Mouse (Mus musculus) heart, embryonic 13.5 days (tissue): ENCODE measurements at regions not wholly inside any gene's neighbourhood (a gene's known extent, or its start where the extent isn't known, plus 50 kb on each side); places are given as distances from the start of the nearest gene placed in this dataset.

Source experiments
- ATAC-seq: fragments of 200-750 bp; cut with Nextera tagmentation; 2 replicates; pipeline ENCODE4 v1.8.0; 2017; ENCODE audit warnings: moderate TSS enrichment; ENCODE audit not compliant: insufficient number of reproducible peaks, low FRiP score, low TSS enrichment; ENCODE audit errors: extremely low read depth
- H3K27ac ChIP-seq: fragments of 300-500 bp; sonication (generic); replicated peaks from 2 replicates; pipeline ENCODE4 v1.5.1; 2015; ENCODE audit warnings: moderate library complexity, mild to moderate bottlenecking, inconsistent platforms
- H3K27me3 ChIP-seq: fragments of 300-500 bp; sonication (generic); replicated peaks from 2 replicates; pipeline ENCODE4 v1.6.1; 2015; ENCODE audit warnings: mild to moderate bottlenecking, inconsistent platforms
- H3K36me3 ChIP-seq: fragments of 300-500 bp; sonication (generic); 2 replicates; pipeline ENCODE4 v1.6.1; 2015; ENCODE audit warnings: mild to moderate bottlenecking, inconsistent platforms
- H3K4me1 ChIP-seq: fragments of 300-500 bp; sonication (generic); 2 replicates; pipeline ENCODE4 v1.6.1; 2015; ENCODE audit warnings: inconsistent platforms
- H3K4me2 ChIP-seq: fragments of 300-500 bp; sonication (generic); 2 replicates; pipeline ENCODE4 v1.6.1; 2015; ENCODE audit warnings: inconsistent platforms, mild to moderate bottlenecking, moderate library complexity
- H3K4me3 ChIP-seq: fragments of 300-500 bp; sonication (generic); 2 replicates; pipeline ENCODE4 v1.5.1; 2015; ENCODE audit warnings: moderate library complexity, mild to moderate bottlenecking, inconsistent platforms
- H3K9ac ChIP-seq: fragments of 300-500 bp; sonication (generic); 2 replicates; pipeline ENCODE4 v1.6.1; 2015; ENCODE audit warnings: inconsistent platforms, mild to moderate bottlenecking, moderate library complexity
- H3K9me3 ChIP-seq: fragments of 300-500 bp; sonication (generic); 2 replicates; pipeline ENCODE4 v1.6.1; 2016; ENCODE audit warnings: inconsistent platforms
- WGBS: fragments of 180-500 bp; shearing (Covaris S2); methylation state at CpG from one replicate; pipeline ENCODE4 v1.1.7; 2015; ENCODE audit warnings: mixed read lengths; 5-methylcytosine and 5-hydroxymethylcytosine counted together

GRCm38 (mm10) chr7:135767493-135767892, 51.3 kb upstream of the Mki67 start:
- H3K27ac ChIP-seq: no peak overlapping the region
- H3K4me2 ChIP-seq: no peak overlapping the region
- no peaks in the 10 kb centered on the region; the same call in 1 of the 2 replicates for H3K27me3 ChIP-seq
- ATAC-seq: no peak
- WGBS: 74% methylated on average over 6 of the region's 6 CpGs
- no peak overlapping the region for H3K9ac ChIP-seq
- H3K4me3 ChIP-seq: no peak overlapping the region
- H3K4me1 ChIP-seq: peaks cover 6% of the 10 kb centered on the region
- H3K36me3 ChIP-seq: no peaks in the 10 kb centered on the region
- no peaks in the 10 kb centered on the region for H3K9me3 ChIP-seq

GRCm38 (mm10) chr7:135768064-135768463, 51.9 kb upstream of the Mki67 start:
- 84% methylated on average over 11 of the region's 11 CpGs for WGBS
- no peaks in the 10 kb centered on the region for H3K36me3 ChIP-seq

GRCm38 (mm10) chr7:135768592-135768991, 52.4 kb upstream of the Mki67 start:
- no peak overlapping the region for H3K9ac ChIP-seq
- H3K4me3 ChIP-seq: no peak overlapping the region
- H3K36me3 ChIP-seq: no peaks in the 10 kb centered on the region
- 8% methylated on average over 3 of the region's 3 CpGs for WGBS
- no peak for ATAC-seq
- H3K4me1 ChIP-seq: peaks cover 6% of the 10 kb centered on the region
- H3K27me3 ChIP-seq: no peaks in the 10 kb centered on the region; the same call in 1 of the 2 replicates
- H3K27ac ChIP-seq: no peak overlapping the region
- no peaks in the 10 kb centered on the region for H3K9me3 ChIP-seq
- H3K4me2 ChIP-seq: no peak overlapping the region

More at GRCm38 (mm10) chr7:135768064-135768463, 51.9 kb upstream of the Mki67 start:
- H3K9ac ChIP-seq: no peak overlapping the region
- peaks cover 6% of the 10 kb centered on the region for H3K4me1 ChIP-seq
- H3K27me3 ChIP-seq: no peaks in the 10 kb centered on the region; the same call in 1 of the 2 replicates
- H3K9me3 ChIP-seq: no peaks in the 10 kb centered on the region
- no peak overlapping the region for H3K4me3 ChIP-seq
- H3K4me2 ChIP-seq: no peak overlapping the region
- ATAC-seq: no peak
- H3K27ac ChIP-seq: no peak overlapping the region

GRCm38 (mm10) chr7:135769082-135769673, 53.0 kb upstream of the Mki67 start:
- no peaks in the 10 kb centered on the region; the same call in 1 of the 2 replicates for H3K27me3 ChIP-seq
- H3K9me3 ChIP-seq: no peaks in the 10 kb centered on the region
- H3K4me2 ChIP-seq: no peak overlapping the region
- ATAC-seq: no peak
- H3K4me3 ChIP-seq: no peak overlapping the region
- H3K9ac ChIP-seq: no peak overlapping the region
- H3K4me1 ChIP-seq: peaks cover 6% of the 10 kb centered on the region
- WGBS: 68% methylated on average over 21 of the region's 21 CpGs
- H3K36me3 ChIP-seq: no peaks in the 10 kb centered on the region
- H3K27ac ChIP-seq: no peak overlapping the region

GRCm38 (mm10) chr7:135770051-135770450, 53.9 kb upstream of the Mki67 start:
- WGBS: 59% methylated on average over 6 of the region's 6 CpGs
- no peak overlapping the region for H3K4me3 ChIP-seq
- no peak for ATAC-seq

GRCm38 (mm10) chr7:135775832-135776433, 59.8 kb upstream of the Mki67 start:
- Histone ChIP-seq H3K27me3 (no peaks in the 10 kb centered on the region; the same call in 1 of the 2 replicates), H3K4me2 (no peak overlapping the region), H3K4me1 (no peaks in the 10 kb centered on the region), H3K9ac (no peak overlapping the region), H3K36me3 (no peaks in the 10 kb centered on the region), H3K4me3 (no peak overlapping the region), H3K9me3 (no peaks in the 10 kb centered on the region), H3K27ac (no peak overlapping the region)
- ATAC-seq: no peak
- WGBS: 55% methylated on average over 7 of the region's 7 CpGs

More at GRCm38 (mm10) chr7:135770051-135770450, 53.9 kb upstream of the Mki67 start:
- H3K4me2 ChIP-seq: no peak overlapping the region
- H3K4me1 ChIP-seq: peaks cover 6% of the 10 kb centered on the region
- H3K36me3 ChIP-seq: no peaks in the 10 kb centered on the region
- no peak overlapping the region for H3K27ac ChIP-seq
- H3K27me3 ChIP-seq: no peaks in the 10 kb centered on the region; the same call in 1 of the 2 replicates
- no peak overlapping the region for H3K9ac ChIP-seq
- H3K9me3 ChIP-seq: no peaks in the 10 kb centered on the region

- H3K9ac ChIP-seq: no peak overlapping the region
- whole genome bisulfite sequencing: 67% methylated on average over 1 of the region's 1 CpGs
- H3K4me1 ChIP-seq: peaks cover 21% of the 10 kb centered on the region
- no peaks in the 10 kb centered on the region for H3K27me3 ChIP-seq
- no peak overlapping the region for H3K4me3 ChIP-seq
- no peaks in the 10 kb centered on the region for H3K9me3 ChIP-seq
- no peak overlapping the region for H3K4me2 ChIP-seq
- H3K36me3 ChIP-seq: no peaks in the 10 kb centered on the region
- no peak overlapping the region for H3K27ac ChIP-seq
- no peak for ATAC-seq
These were observed 74.0 kb upstream of the Mki67 start for GRCm38 (mm10) chr7:135790167-135790566.

- H3K9me3 ChIP-seq: no peaks in the 10 kb centered on the region
- no peak overlapping the region for H3K9ac ChIP-seq
- no peak overlapping the region for H3K4me2 ChIP-seq
- WGBS: 0% methylated on average over 3 of the region's 3 CpGs
- H3K27me3 ChIP-seq: no peaks in the 10 kb centered on the region
- H3K4me1 ChIP-seq: peaks cover 24% of the 10 kb centered on the region
- ATAC-seq: no peak
- no peak overlapping the region for H3K4me3 ChIP-seq
- H3K36me3 ChIP-seq: no peaks in the 10 kb centered on the region
- no peak overlapping the region for H3K27ac ChIP-seq
These were observed 74.8 kb upstream of the Mki67 start for GRCm38 (mm10) chr7:135790978-135791377.

- no peak overlapping the region for H3K27ac ChIP-seq
- H3K4me1 ChIP-seq: peaks cover 24% of the 10 kb centered on the region
- H3K4me2 ChIP-seq: no peak overlapping the region
- H3K4me3 ChIP-seq: no peak overlapping the region
- H3K9ac ChIP-seq: no peak overlapping the region
- no peak for ATAC-seq
- no peaks in the 10 kb centered on the region for H3K27me3 ChIP-seq
- WGBS: 61% methylated on average over 6 of the region's 6 CpGs
- H3K9me3 ChIP-seq: no peaks in the 10 kb centered on the region
- no peaks in the 10 kb centered on the region for H3K36me3 ChIP-seq
These were observed 76.0 kb upstream of the Mki67 start for GRCm38 (mm10) chr7:135791953-135792690.

GRCm38 (mm10) chr7:135792918-135793317, 76.8 kb upstream of the Mki67 start:
- no peak overlapping the region for H3K9ac ChIP-seq
- H3K27me3 ChIP-seq: no peaks in the 10 kb centered on the region
- no peaks in the 10 kb centered on the region for H3K36me3 ChIP-seq
- ATAC-seq: no peak
- no peak overlapping the region for H3K4me3 ChIP-seq
- H3K4me2 ChIP-seq: no peak overlapping the region
- H3K4me1 ChIP-seq: peaks cover 24% of the 10 kb centered on the region
- 40% methylated on average over 8 of the region's 8 CpGs for WGBS
- no peak overlapping the region for H3K27ac ChIP-seq
- no peaks in the 10 kb centered on the region for H3K9me3 ChIP-seq

GRCm38 (mm10) chr7:135794238-135794637, 78.1 kb upstream of the Mki67 start:
- H3K4me2 ChIP-seq: no peak overlapping the region
- H3K27me3 ChIP-seq: no peaks in the 10 kb centered on the region
- no peaks in the 10 kb centered on the region for H3K36me3 ChIP-seq
- no peak overlapping the region for H3K9ac ChIP-seq
- H3K27ac ChIP-seq: peak overlapping the region; percentile 46
- H3K9me3 ChIP-seq: no peaks in the 10 kb centered on the region
- WGBS: 47% methylated on average over 7 of the region's 7 CpGs
- no peak overlapping the region for H3K4me3 ChIP-seq
- no peak for ATAC-seq
- H3K4me1 ChIP-seq: peaks cover 24% of the 10 kb centered on the region
